ENCODE assay signal across 12 mouse cellular contexts in genomic region chr10:97469411-97470140, GRCm38 (mm10). TPM values are rescaled to one million over a fixed set of nuclear protein-coding genes. Genes with fewer than 3 reads are reported as not detected.
A peak's percentile ranks its signal among the peaks of the same experiment; 100 is the strongest.
DNase-seq lines count a peak whose midpoint lies in the region; ATAC-seq lines count a peak whose summit lies in the region.
"Had no signal": no experiment of that assay in that cellular context is flagged by ENCODE, and none has a peak within 500 bp of the region (broad histone marks: within the 10 kb centered on the region; RNA-seq: fewer than 3 reads in every experiment).

No protein-coding gene starts in this region.

- peak; percentile 68 to 77 for DNase-seq in heart, adult 18-20 months
- peak; percentile 60 for DNase-seq in NIH3T3 (ENCODE audit: low read depth)
- peak; percentile 31 for DNase-seq in heart, postnatal 25 days (ENCODE audit: low spot score)
- peak; percentile 22 for DNase-seq in lung, postnatal 14 days
- DNase-seq in spleen, postnatal 14 days (ENCODE audit: low spot score in 2 of 2) = no peak
- no peak for DNase-seq in thymus, postnatal 0 days (ENCODE audit: low spot score)
- DNase-seq in layer of hippocampus, adult 11-12 months (ENCODE audit: low spot score) = no peak
- DNase-seq: cerebellum, adult 11-12 months; retina, postnatal 1 day had no signal

- WGBS in heart, embryonic 12.5 days = 49% methylated on average over 3 of the region's 3 CpGs

- no peaks in the 10 kb centered on the region for H3K36me3 ChIP-seq in heart, embryonic 12.5 days
- H3K36me3 ChIP-seq: liver, embryonic 15.5 days had no signal

- H3K9me3 ChIP-seq in heart, embryonic 12.5 days (replicated peaks) = no peaks in the 10 kb centered on the region
- H3K9me3 ChIP-seq: liver, embryonic 15.5 days had no signal

- no peaks in the 10 kb centered on the region for H3K27me3 ChIP-seq in heart, embryonic 12.5 days (replicated peaks)
- H3K27me3 ChIP-seq: liver, embryonic 15.5 days had no signal

- no peak overlapping the region for H3K4me3 ChIP-seq in heart, embryonic 12.5 days
- H3K4me3 ChIP-seq: erythroblast, embryonic 14.5 days; liver, embryonic 15.5 days had no signal

- H3K4me2 ChIP-seq in heart, embryonic 12.5 days = no peak overlapping the region
- H3K4me2 ChIP-seq: liver, embryonic 15.5 days had no signal

- ATAC-seq in heart, embryonic 12.5 days (ENCODE audit: insufficient number of reproducible peaks, low FRiP score) = no peak

- intact Hi-C loops in heart, postnatal 25 days (cut with DNase I) = loop anchor here (5.0 kb wide), 1 partner anchor 87 kb away; no protein-coding TSS in a partner anchor

- H3K27ac ChIP-seq in heart, embryonic 12.5 days (ENCODE audit: poor library complexity, severe bottlenecking) = no peak overlapping the region
- H3K27ac ChIP-seq: liver, embryonic 15.5 days had no signal

- no peak overlapping the region for H3K9ac ChIP-seq in heart, embryonic 12.5 days
- H3K9ac ChIP-seq: liver, embryonic 15.5 days had no signal

- H3K4me1 ChIP-seq in heart, embryonic 12.5 days (replicated peaks) = 0 out of 2 replicates have a peak, but pooled peaks cover 2% of the 10 kb centered on the region
- H3K4me1 ChIP-seq: liver, embryonic 15.5 days had no signal

RNA-seq across cellular contexts. Expression of gene Dcn, which starts 9.8 kb away (rescaled TPM):
- 100 to 1,000 TPM; 346 to 364 TPM for total RNA-seq in heart, adult 18-20 months (2021)
- 86.8 and 96.1 TPM in 2 replicates for polyA plus RNA-seq in heart, embryonic 12.5 days (2016; fragmentation: Nextera tagmentation; extraction: Ambion mirVana)
- 100 to 1,000 TPM; 381 to 431 TPM for total RNA-seq in heart, postnatal 25 days (2021)
- polyA plus RNA-seq in thymus, postnatal 0 days (2015; fragmentation: Nextera tagmentation; extraction: Ambion mirVana) = 88.4 and 103 TPM in 2 replicates
- polyA plus RNA-seq: erythroblast, embryonic 14.5 days had no signal

Comparison
In these comparisons a context has a peak if more than half of its experiments do, and no peak if none do; other contexts are left out.
1. DNase-seq: peak in heart, adult 18-20 months (2 of 2), NIH3T3 (single experiment), heart, postnatal 25 days (single experiment) and lung, postnatal 14 days (single experiment); none in spleen, postnatal 14 days (0 of 2), thymus, postnatal 0 days (single experiment) and layer of hippocampus, adult 11-12 months (single experiment).